In genomic region chr2:35458421-35458820, GRCm38 (mm10) we compare ENCODE assay signal across 27 mouse cellular contexts. TPM values are rescaled to one million over a fixed set of nuclear protein-coding genes. Genes with fewer than 3 reads are reported as not detected.
A peak's percentile ranks its signal among the peaks of the same experiment; 100 is the strongest.
DNase-seq lines count a peak whose midpoint lies in the region; ATAC-seq and TF ChIP-seq lines count a peak whose summit lies in the region.
"Had no signal": no experiment of that assay in that cellular context is flagged by ENCODE, and none has a peak within 500 bp of the region (broad histone marks: within the 10 kb centered on the region; RNA-seq: fewer than 3 reads in every experiment).

No protein-coding gene starts in this region.

- no peak for TF ChIP-seq CTCF in liver, postnatal 0 days (IDR thresholded peaks at IDR 0.05; ENCODE audit: low read depth)

- H3K4me1 ChIP-seq in heart, embryonic 11.5 days (ENCODE audit: control insufficient read depth, insufficient read depth, low read length), result peaks cover 18% of the 10 kb centered on the region
- peaks cover 74% of the 10 kb centered on the region for H3K4me1 ChIP-seq in liver, embryonic 12.5 days
- H3K4me1 ChIP-seq in liver, postnatal 0 days (ENCODE audit: insufficient read depth), result peaks cover 22% of the 10 kb centered on the region

- no peak overlapping the region for H3K9ac ChIP-seq in heart, embryonic 11.5 days (ENCODE audit: low read depth, low read length)
- no peak overlapping the region for H3K9ac ChIP-seq in liver, embryonic 12.5 days
- no peak overlapping the region for H3K9ac ChIP-seq in liver, postnatal 0 days (replicated peaks)
- H3K9ac ChIP-seq: embryonic facial prominence, embryonic 13.5 days; forebrain, postnatal 0 days; hindbrain, embryonic 14.5 days had no signal

- no peaks in the 10 kb centered on the region for H3K9me3 ChIP-seq in heart, embryonic 11.5 days (replicated peaks; ENCODE audit: control insufficient read depth, low read length)
- 0 out of 2 replicates have a peak, but pooled peaks cover 4% of the 10 kb centered on the region for H3K9me3 ChIP-seq in liver, embryonic 12.5 days (replicated peaks)
- H3K9me3 ChIP-seq in liver, postnatal 0 days (ENCODE audit: low read length), result peaks cover 4% of the 10 kb centered on the region; the same call in 1 of the 2 replicates
- H3K9me3 ChIP-seq: embryonic facial prominence, embryonic 10.5 days; embryonic facial prominence, embryonic 13.5 days had no signal

- H3K4me3 ChIP-seq in heart, embryonic 11.5 days (ENCODE audit: low read depth, low read length), result no peak overlapping the region
- H3K4me3 ChIP-seq in liver, embryonic 12.5 days, result no peak overlapping the region
- H3K4me3 ChIP-seq in liver, postnatal 0 days (ENCODE audit: low read depth, low read length), result no peak overlapping the region
- H3K4me3 ChIP-seq: embryonic facial prominence, embryonic 10.5 days; embryonic facial prominence, embryonic 13.5 days; erythroblast, embryonic 14.5 days had no signal

- H3K27me3 ChIP-seq in heart, embryonic 11.5 days (ENCODE audit: control insufficient read depth, insufficient read depth, low read length), result no peaks in the 10 kb centered on the region
- no peaks in the 10 kb centered on the region for H3K27me3 ChIP-seq in liver, embryonic 12.5 days (replicated peaks)
- H3K27me3 ChIP-seq in liver, postnatal 0 days (ENCODE audit: insufficient read depth, low read length), result no peaks in the 10 kb centered on the region

- H3K27ac ChIP-seq in heart, embryonic 11.5 days (ENCODE audit: low read depth, low read length), result peak overlapping the region; percentile 22; the same call in 1 of the 2 replicates
- peak overlapping the region; percentile 27; the same call in 1 of the 2 replicates for H3K27ac ChIP-seq in liver, embryonic 12.5 days
- H3K27ac ChIP-seq in liver, postnatal 0 days (ENCODE audit: low read depth), result no peak overlapping the region
- H3K27ac ChIP-seq: embryonic facial prominence, embryonic 10.5 days; embryonic facial prominence, embryonic 13.5 days; hindbrain, embryonic 14.5 days; hindbrain, postnatal 0 days had no signal

- no peak for TF ChIP-seq EP300 in liver, postnatal 0 days (IDR thresholded peaks at IDR 0.05; ENCODE audit: low read depth)

- no peak overlapping the region for H3K4me2 ChIP-seq in heart, embryonic 11.5 days
- no peak overlapping the region for H3K4me2 ChIP-seq in liver, embryonic 12.5 days
- no peak overlapping the region for H3K4me2 ChIP-seq in liver, postnatal 0 days (ENCODE audit: low read depth, low read length)
- H3K4me2 ChIP-seq: embryonic facial prominence, embryonic 13.5 days; hindbrain, embryonic 14.5 days had no signal

- ATAC-seq in heart, embryonic 11.5 days (replicated peaks; ENCODE audit: insufficient number of reproducible peaks, low FRiP score, low TSS enrichment), result no peak
- ATAC-seq in liver, embryonic 12.5 days, result no peak
- ATAC-seq in liver, postnatal 0 days, result no peak
- ATAC-seq: CD4-positive, CD25-positive, alpha-beta regulatory T cell, adult 4 months; forebrain, embryonic 14.5 days; forebrain, postnatal 0 days; hindbrain, postnatal 0 days; inflammation-experienced regulatory T-cells, adult 6 months; intestine, embryonic 16.5 days had no signal

- no peaks in the 10 kb centered on the region for H3K36me3 ChIP-seq in heart, embryonic 11.5 days (ENCODE audit: control insufficient read depth, insufficient read depth, low read length)
- peaks cover 32% of the 10 kb centered on the region for H3K36me3 ChIP-seq in liver, embryonic 12.5 days
- no peaks in the 10 kb centered on the region for H3K36me3 ChIP-seq in liver, postnatal 0 days (replicated peaks; ENCODE audit: insufficient read depth, low read length)
- H3K36me3 ChIP-seq: embryonic facial prominence, embryonic 10.5 days; embryonic facial prominence, embryonic 13.5 days had no signal

- WGBS in heart, embryonic 11.5 days (ENCODE audit: insufficient replicate concordance), result 73% methylated on average over 4 of the region's 4 CpGs
- 86% methylated on average over 4 of the region's 4 CpGs for WGBS in liver, embryonic 12.5 days (ENCODE audit: insufficient replicate concordance)
- 85% methylated on average over 4 of the region's 4 CpGs for WGBS in liver, postnatal 0 days (ENCODE audit: insufficient replicate concordance)

- no peak for DNase-seq in heart, adult 18-20 months
- DNase-seq in liver, postnatal 0 days, result no peak
- peak; percentile 8 for DNase-seq in urinary bladder, adult 2 months (ENCODE audit: low spot score)
- DNase-seq in urinary bladder, postnatal 10 days (ENCODE audit: low spot score), result no peak
- no peak for DNase-seq in adrenal gland, adult 18-20 months (ENCODE audit: low spot score in 2 of 2)
- DNase-seq: adrenal gland, adult 2 months; adrenal gland, postnatal 14 days; cerebellum, adult 11 months; cerebellum, adult 2 months; cerebellum, adult 9-11 months; cerebellum, postnatal 25 days; forebrain, postnatal 0 days; gastrocnemius, postnatal 36 days; heart, postnatal 10 days; heart, postnatal 4 days; kidney, adult 18-20 months had no signal

RNA-seq across cellular contexts. Expression of gene Ggta1, which starts 4.6 kb away (rescaled TPM):
- 38.1 and 42.1 TPM in 2 replicates for polyA plus RNA-seq in heart, embryonic 11.5 days (2014; fragmentation: Nextera tagmentation; extraction: Ambion mirVana)
- 10 to 100 TPM; 13.6 to 17.0 TPM for total RNA-seq in heart, adult 18-20 months (2021)
- polyA plus RNA-seq in liver, embryonic 12.5 days (2016; fragmentation: Nextera tagmentation; extraction: Ambion mirVana), result 12.7 and 13.0 TPM in 2 replicates
- 5.2 and 6.2 TPM in 2 replicates for polyA plus RNA-seq in liver, postnatal 0 days (2015; fragmentation: Nextera tagmentation; extraction: Ambion mirVana)
- 16.5 and 17.1 TPM in 2 replicates for polyA plus RNA-seq in urinary bladder, adult 2 months (2012; rRNA removed)
- 1 to 10 TPM; 9.4 to 9.8 TPM for total RNA-seq in adrenal gland, adult 18-20 months (2021)
